Mouse (Mus musculus) CH12.LX (cell line): ENCODE results near the gene Drp2. TPM values are rescaled to one million over a fixed set of nuclear protein-coding genes. Genes with fewer than 3 reads are reported as not detected.
A peak's percentile ranks its signal among the peaks of the same experiment; 100 is the strongest.

Experiments used
- DNase-seq: peaks from one replicate; pipeline ENCODE4 v3.0.0-alpha.2; 2013; ENCODE audit errors: extremely low read depth
- H3K27ac ChIP-seq: 2 replicates; pipeline ENCODE4 v1.5.1; 2012; ENCODE audit warnings: low read depth, mild to moderate bottlenecking, control low read depth, moderate library complexity; ENCODE audit not compliant: insufficient read depth
- H3K27me3 ChIP-seq: replicated peaks from 2 replicates; pipeline ENCODE3; 2012; ENCODE audit warnings: inconsistent platforms
- H3K36me3 ChIP-seq, 2 experiments: replicated peaks in 1 of 2; 2 replicates each; pipeline versions ENCODE3 to v1.6.1; 2012; ENCODE audit warnings: inconsistent platforms in 1 of 2, low read length in 1 of 2, mild to moderate bottlenecking in 1 of 2, mixed read lengths in 1 of 2, moderate library complexity in 1 of 2; ENCODE audit not compliant: control insufficient read depth in 1 of 2, insufficient read depth in 1 of 2
- H3K4me1 ChIP-seq, 2 experiments: 2 replicates each; pipeline ENCODE4 v1.6.1; 2012; ENCODE audit warnings: inconsistent platforms in 1 of 2, moderate library complexity in 1 of 2; ENCODE audit not compliant: insufficient read depth in 2 of 2, control insufficient read depth in 1 of 2
- H3K4me2 ChIP-seq: 2 replicates; pipeline ENCODE4 v1.6.1; 2012; ENCODE audit warnings: low read depth, mild to moderate bottlenecking, control low read depth; ENCODE audit not compliant: poor library complexity, insufficient read depth, severe bottlenecking
- H3K4me3 ChIP-seq, 3 experiments: fragments of 150-350 bp in 1 of 3; sonication (generic) in 1 of 3; replicated peaks in 1 of 3; 2 replicates each; pipeline versions ENCODE3 to v1.5.1; 2011 to 2012; ENCODE audit warnings: low read depth in 2 of 3, low read length in 2 of 3, mild to moderate bottlenecking in 2 of 3, moderate library complexity in 2 of 3, control low read depth in 1 of 3, improper control_type of control experiment in 1 of 3, inconsistent platforms in 1 of 3, mixed read lengths in 1 of 3; ENCODE audit not compliant: poor library complexity in 1 of 3
- H3K79me2 ChIP-seq: replicated peaks from 2 replicates; pipeline ENCODE4 v1.6.1; 2012; ENCODE audit warnings: mild to moderate bottlenecking, moderate library complexity; ENCODE audit not compliant: control insufficient read depth, poor library complexity, insufficient read depth, severe bottlenecking; ENCODE audit errors: extremely low read depth
- H3K9ac ChIP-seq: 2 replicates; pipeline ENCODE4 v1.6.1; 2012; ENCODE audit warnings: low read depth, mild to moderate bottlenecking, control low read depth, moderate library complexity; ENCODE audit not compliant: insufficient read depth
- H3K9me3 ChIP-seq: replicated peaks from 2 replicates; pipeline ENCODE3; 2012; ENCODE audit warnings: low read length, inconsistent platforms, mixed read lengths
- BHLHE40 ChIP-seq: IDR thresholded peaks from 2 replicates; pipeline ENCODE4 v1.6.1; 2011; ENCODE audit warnings: mild to moderate bottlenecking, low read depth, low read length, improper control_type of control experiment
- CHD1 ChIP-seq: IDR thresholded peaks from 2 replicates; pipeline ENCODE4 v1.6.1; 2012; ENCODE audit warnings: low read depth, low read length, improper control_type of control experiment, inconsistent platforms
- CTCF ChIP-seq, 2 experiments: IDR thresholded peaks in 1 of 2; conservative IDR thresholded peaks in 1 of 2; 2 replicates each; pipeline ENCODE4 v1.5.1; 2011 to 2012; ENCODE audit warnings: low read depth in 2 of 2, low read length in 2 of 2, improper control_type of control experiment in 1 of 2, inconsistent platforms in 1 of 2, mild to moderate bottlenecking in 1 of 2, moderate library complexity in 1 of 2
- ELF1 ChIP-seq: IDR thresholded peaks from 2 replicates; pipeline ENCODE4 v1.6.1; 2014; ENCODE audit warnings: low read depth, mild to moderate bottlenecking, inconsistent platforms, low read length, improper control_type of control experiment
- EP300 ChIP-seq: IDR thresholded peaks from 2 replicates; pipeline ENCODE4 v1.6.1; 2011; ENCODE audit warnings: low read length, improper control_type of control experiment
- ETS1 ChIP-seq: conservative IDR thresholded peaks from 2 replicates; pipeline ENCODE4 v1.6.1; 2012; ENCODE audit warnings: low read depth, mild to moderate bottlenecking, inconsistent platforms, low read length, improper control_type of control experiment, moderate library complexity
- GABPA ChIP-seq: IDR thresholded peaks from 2 replicates; pipeline ENCODE4 v1.6.1; 2012; ENCODE audit warnings: low read depth, low read length, improper control_type of control experiment, inconsistent platforms; ENCODE audit not compliant: insufficient replicate concordance
- IRF4 ChIP-seq: IDR thresholded peaks from 2 replicates; pipeline ENCODE4 v1.6.1; 2014; ENCODE audit warnings: low read depth, mild to moderate bottlenecking, inconsistent platforms, low read length, improper control_type of control experiment
- JUN ChIP-seq: IDR thresholded peaks from 2 replicates; pipeline ENCODE4 v1.6.1; 2011; ENCODE audit warnings: low read depth, mild to moderate bottlenecking, low read length, improper control_type of control experiment, moderate library complexity; ENCODE audit not compliant: insufficient read depth
- JUND ChIP-seq: conservative IDR thresholded peaks from 2 replicates; pipeline ENCODE4 v1.6.1; 2011; ENCODE audit warnings: low read depth, low read length, improper control_type of control experiment
- KAT2A ChIP-seq: IDR thresholded peaks from 2 replicates; pipeline ENCODE4 v1.6.1; 2012; ENCODE audit warnings: low read length, improper control_type of control experiment, inconsistent platforms; ENCODE audit not compliant: insufficient replicate concordance
- MAFK ChIP-seq: IDR thresholded peaks from 2 replicates; pipeline ENCODE4 v1.6.1; 2011; ENCODE audit warnings: low read length, improper control_type of control experiment; ENCODE audit not compliant: insufficient replicate concordance
- MAX ChIP-seq: IDR thresholded peaks from 2 replicates; pipeline ENCODE4 v1.6.1; 2011; ENCODE audit warnings: low read length, improper control_type of control experiment
- MEF2A ChIP-seq: IDR thresholded peaks from 2 replicates; pipeline ENCODE4 v1.6.1; 2014; ENCODE audit warnings: low read depth, mild to moderate bottlenecking, inconsistent platforms, low read length, improper control_type of control experiment, borderline replicate concordance
- MYC ChIP-seq: IDR thresholded peaks from 2 replicates; pipeline ENCODE4 v1.6.1; 2011; ENCODE audit warnings: low read depth, mild to moderate bottlenecking, improper control_type of control experiment, low read length
- NELFE ChIP-seq: IDR thresholded peaks from 2 replicates; pipeline ENCODE4 v1.6.1; 2011; ENCODE audit warnings: low read depth, low read length, improper control_type of control experiment
- NRF1 ChIP-seq: IDR thresholded peaks from 2 replicates; pipeline ENCODE4 v1.6.1; 2014; ENCODE audit warnings: low read depth, mild to moderate bottlenecking, inconsistent platforms, low read length, improper control_type of control experiment, moderate library complexity
- POLR2A ChIP-seq: IDR thresholded peaks from 2 replicates; pipeline ENCODE4 v1.6.1; 2011; ENCODE audit warnings: low read depth, mild to moderate bottlenecking, improper control_type of control experiment, low read length
- RAD21 ChIP-seq: IDR thresholded peaks from 2 replicates; pipeline ENCODE4 v1.6.1; 2011; ENCODE audit warnings: low read depth, mild to moderate bottlenecking, low read length, improper control_type of control experiment, moderate library complexity
- SMC3 ChIP-seq: IDR thresholded peaks from 2 replicates; pipeline ENCODE4 v1.6.1; 2011; ENCODE audit warnings: low read depth, low read length, improper control_type of control experiment
- TBP ChIP-seq: conservative IDR thresholded peaks from 2 replicates; pipeline ENCODE4 v1.6.1; 2011; ENCODE audit warnings: low read depth, low read length, improper control_type of control experiment
- TCF12 ChIP-seq: IDR thresholded peaks from 2 replicates; pipeline ENCODE4 v1.6.1; 2014; ENCODE audit warnings: low read depth, mild to moderate bottlenecking, inconsistent platforms, low read length, improper control_type of control experiment
- USF1 ChIP-seq: IDR thresholded peaks from 2 replicates; pipeline ENCODE4 v1.6.1; 2014; ENCODE audit warnings: low read depth, mild to moderate bottlenecking, inconsistent platforms, low read length, improper control_type of control experiment
- USF2 ChIP-seq: conservative IDR thresholded peaks from 2 replicates; pipeline ENCODE4 v1.6.1; 2011; ENCODE audit warnings: low read depth, low read length, improper control_type of control experiment
- ZC3H11A ChIP-seq: IDR thresholded peaks from 2 replicates; pipeline ENCODE4 v1.6.1; 2012; ENCODE audit warnings: low read depth, mild to moderate bottlenecking, inconsistent platforms, low read length, improper control_type of control experiment
- ZMIZ1 ChIP-seq: IDR thresholded peaks from 2 replicates; pipeline ENCODE4 v1.6.1; 2012; ENCODE audit warnings: low read depth, mild to moderate bottlenecking, inconsistent platforms, low read length, improper control_type of control experiment
- dilution Hi-C: fragments of 300-500 bp; cut with MboI; formaldehyde crosslinking; loops from 2 replicates; pipeline ENCODE4 v1.14.3; 2020; ENCODE audit warnings: low sequenced_read_pairs; ENCODE audit not compliant: extremely low pct_unique_long_range_greater_than_20kb, extremely low pct_ligation_motif_present
- in situ Hi-C: fragments of 300-500 bp; cut with MboI; formaldehyde crosslinking; loops from 3 replicates; pipeline ENCODE4 v1.14.3; 2019; ENCODE audit warnings: low sequenced_read_pairs, low pct_ligation_motif_present, low pct_unique_long_range_greater_than_20kb, mixed read lengths
- polyA plus RNA-seq: library from polyadenylated mRNA; unstranded; fragments of >175 nt; gene quantifications from 2 replicates; pipeline ENCODE4 v1.2.1, GENCODE M21; 2012; ENCODE audit warnings: low read depth; ENCODE audit not compliant: insufficient read length
- total RNA-seq, 2 experiments: library from RNA; depleted of rRNA; stranded (reverse); fragments of 300-350 nt in 1 of 2; fragments of >200 nt in 1 of 2; gene quantifications; 2 replicates each; pipeline ENCODE4 v1.2.3; 2012 to 2014

Gene Drp2
- total and polyA plus RNA-seq, 3 experiments = 0.13 to 0.59 (median 0.19) TPM

GRCm38 (mm10) chrX:134366547-134366946, 37.8 kb upstream of the Drp2 start:
- peaks cover 0 to 20% of the 10 kb centered on the region in 2 experiments; a peak in 2 of 4 replicates for H3K4me1 ChIP-seq
- H3K9ac ChIP-seq = no peak overlapping the region
- H3K36me3 ChIP-seq = peaks cover 3 to 11% of the 10 kb centered on the region in 2 experiments
- TF ChIP-seq NRF1 (no peak), EP300 (peak; percentile 34)
- TF ChIP-seq, all 38 proteins: peak for 1
- Histone ChIP-seq H3K4me2 (no peak overlapping the region), H3K27ac (no peak overlapping the region), H3K79me2 (no peaks in the 10 kb centered on the region), H3K27me3 (no peaks in the 10 kb centered on the region), H3K9me3 (no peaks in the 10 kb centered on the region), H3K4me3 (no peak overlapping the region)
- in situ Hi-C loops (no loop called here), dilution Hi-C loops (no loop called here)
- peak; percentile 18 for DNase-seq

GRCm38 (mm10) chrX:134371279-134371678, 33.1 kb upstream of the Drp2 start:
- Histone ChIP-seq H3K4me2 (no peak overlapping the region), H3K36me3 (no peaks in the 10 kb centered on the region), H3K9me3 (no peaks in the 10 kb centered on the region), H3K9ac (no peak overlapping the region), H3K79me2 (no peaks in the 10 kb centered on the region), H3K4me1 (peaks cover 2 to 31% of the 10 kb centered on the region in 2 experiments; a peak in 3 of 4 replicates), H3K4me3 (no peak overlapping the region), H3K27me3 (no peaks in the 10 kb centered on the region), H3K27ac (no peak overlapping the region)
- TF ChIP-seq TBP (no peak), CTCF (conservative IDR thresholded peaks at IDR 0.05 in 1 of 2, IDR thresholded peaks at IDR 0.05 in 1 of 2; ENCODE audit: low read depth in 2 of 2, low read length in 2 of 2) (peak; percentile 16 to 55; a peak in 2 of 4 replicates), RAD21 (peak; percentile 24), SMC3 (peak; percentile 24; the same call in 1 of the 2 replicates)
- peak; percentile 43 for DNase-seq
- dilution Hi-C loops (no loop called here), in situ Hi-C loops (no loop called here)

- Histone ChIP-seq H3K9me3 (no peaks in the 10 kb centered on the region), H3K36me3 (no peaks in the 10 kb centered on the region), H3K9ac (no peak overlapping the region), H3K79me2 (no peaks in the 10 kb centered on the region), H3K4me1 (peaks cover 2 to 15% of the 10 kb centered on the region in 2 experiments; a peak in 3 of 4 replicates), H3K27me3 (no peaks in the 10 kb centered on the region), H3K4me2 (peak overlapping the region; percentile 78), H3K4me3 (no peak overlapping the region), H3K27ac (no peak overlapping the region)
- DNase-seq = peak; percentile 71
- dilution Hi-C loops (no loop called here), in situ Hi-C loops (no loop called here)
- TF ChIP-seq USF2 = no peak
- TF ChIP-seq MAFK = 0 out of 2 replicates have a peak, but pooled peaks have one; percentile 36
- peak; percentile 71; the same call in 1 of the 2 replicates for TF ChIP-seq MEF2A
- TF ChIP-seq TBP = no peak
- TF ChIP-seq GABPA = no peak
- no peak for TF ChIP-seq MYC
- peak; percentile 81 for TF ChIP-seq JUND
- peak; percentile 27; the same call in 1 of the 2 replicates for TF ChIP-seq ELF1
- TF ChIP-seq IRF4 = peak; percentile 92
- no peak for TF ChIP-seq USF1
- no peak for TF ChIP-seq KAT2A
- peak; percentile 40; the same call in 1 of the 2 replicates for TF ChIP-seq ETS1
- TF ChIP-seq EP300 = peak; percentile 88
- no peak for TF ChIP-seq CHD1
- no peak for TF ChIP-seq ZMIZ1
- no peak for TF ChIP-seq TCF12
- TF ChIP-seq BHLHE40 = peak; percentile 60; the same call in 1 of the 2 replicates
- no peak for TF ChIP-seq SMC3
- TF ChIP-seq MAX = no peak
- no peak for TF ChIP-seq ZC3H11A
- TF ChIP-seq JUN = peak; percentile 64
- no peak for TF ChIP-seq NELFE
- no peak for TF ChIP-seq POLR2A
These were observed 30.2 kb upstream of the Drp2 start for GRCm38 (mm10) chrX:134374190-134374589.
